Mouse (Mus musculus) E14TG2a.4 (cell line): ENCODE data around the gene Thsd4.

Experiments used
- CTCF ChIP-seq: conservative IDR thresholded peaks from 2 replicates; pipeline ENCODE4 v1.5.1; 2014; ENCODE audit warnings: low read length
- NANOG ChIP-seq: IDR thresholded peaks from 2 replicates; pipeline ENCODE4 v1.6.1; 2014; ENCODE audit warnings: borderline replicate concordance, low read length, mixed read lengths

GRCm38 (mm10) chr9:60234233-60235115, 287.4 kb downstream of the Thsd4 start:
- TF ChIP-seq CTCF, result no peak
- no peak for TF ChIP-seq NANOG
